Mouse (Mus musculus) intestine, postnatal 0 days (tissue): ENCODE data around the gene Desi1. TPM values are rescaled to one million over a fixed set of nuclear protein-coding genes. Genes with fewer than 3 reads are reported as not detected.

Experiments used
- ATAC-seq: fragments of 200-750 bp; cut with Nextera tagmentation; 2 replicates; pipeline ENCODE4 v1.8.0; 2017; ENCODE audit warnings: mild to moderate bottlenecking, moderate TSS enrichment, moderate library complexity
- H3K27ac ChIP-seq: fragments of 300-500 bp; sonication (generic); 2 replicates; pipeline ENCODE4 v1.5.1; 2014; ENCODE audit warnings: mild to moderate bottlenecking, low read depth, low read length, moderate library complexity
- H3K27me3 ChIP-seq: fragments of 300-500 bp; sonication (generic); replicated peaks from 2 replicates; pipeline ENCODE4 v1.6.1; 2014; ENCODE audit warnings: low read length, mixed read lengths; ENCODE audit not compliant: control insufficient read depth, insufficient read depth
- H3K36me3 ChIP-seq: fragments of 300-500 bp; sonication (generic); 2 replicates; pipeline ENCODE4 v1.6.1; 2014; ENCODE audit warnings: mild to moderate bottlenecking, moderate library complexity; ENCODE audit not compliant: control insufficient read depth, insufficient read depth
- H3K4me1 ChIP-seq: fragments of 300-500 bp; sonication (generic); replicated peaks from 2 replicates; pipeline ENCODE4 v1.6.1; 2014; ENCODE audit warnings: antibody characterized with exemption, low read length, mixed read lengths; ENCODE audit not compliant: control insufficient read depth, insufficient read depth
- H3K4me2 ChIP-seq: fragments of 300-500 bp; sonication (generic); replicated peaks from 2 replicates; pipeline ENCODE4 v1.6.1; 2014; ENCODE audit warnings: low read depth, mild to moderate bottlenecking, moderate library complexity
- H3K4me3 ChIP-seq: fragments of 300-500 bp; sonication (generic); 2 replicates; pipeline ENCODE4 v1.5.1; 2014; ENCODE audit warnings: low read depth, low read length
- H3K9ac ChIP-seq: fragments of 300-500 bp; sonication (generic); 2 replicates; pipeline ENCODE4 v1.6.1; 2014; ENCODE audit warnings: mild to moderate bottlenecking, low read depth, low read length
- H3K9me3 ChIP-seq: fragments of 300-500 bp; sonication (generic); 2 replicates; pipeline ENCODE4 v1.6.1; 2016; ENCODE audit warnings: mixed run types; ENCODE audit not compliant: control insufficient read depth
- CTCF ChIP-seq: sonication (generic); IDR thresholded peaks from 2 replicates; pipeline ENCODE4 v1.5.1; 2016; ENCODE audit warnings: low read depth, mild to moderate bottlenecking, control low read depth, antibody characterized with exemption, moderate library complexity
- WGBS: fragments of 180-500 bp; shearing (Covaris S2); extraction: QIAGEN DNeasy Blood & Tissue Kit; methylation state at CpG from one replicate; pipeline ENCODE4 v1.1.7; 2014; 5-methylcytosine and 5-hydroxymethylcytosine counted together
- polyA plus RNA-seq: library from polyadenylated mRNA; unstranded; fragments of >200 nt; fragmentation: Nextera tagmentation; extraction: Ambion mirVana; gene quantifications from 2 replicates; pipeline ENCODE4 v1.2.1, GENCODE M21; 2015

Gene Desi1
- polyA plus RNA-seq, 1 experiment from 2014 or later: 10.0 TPM

DNA sequence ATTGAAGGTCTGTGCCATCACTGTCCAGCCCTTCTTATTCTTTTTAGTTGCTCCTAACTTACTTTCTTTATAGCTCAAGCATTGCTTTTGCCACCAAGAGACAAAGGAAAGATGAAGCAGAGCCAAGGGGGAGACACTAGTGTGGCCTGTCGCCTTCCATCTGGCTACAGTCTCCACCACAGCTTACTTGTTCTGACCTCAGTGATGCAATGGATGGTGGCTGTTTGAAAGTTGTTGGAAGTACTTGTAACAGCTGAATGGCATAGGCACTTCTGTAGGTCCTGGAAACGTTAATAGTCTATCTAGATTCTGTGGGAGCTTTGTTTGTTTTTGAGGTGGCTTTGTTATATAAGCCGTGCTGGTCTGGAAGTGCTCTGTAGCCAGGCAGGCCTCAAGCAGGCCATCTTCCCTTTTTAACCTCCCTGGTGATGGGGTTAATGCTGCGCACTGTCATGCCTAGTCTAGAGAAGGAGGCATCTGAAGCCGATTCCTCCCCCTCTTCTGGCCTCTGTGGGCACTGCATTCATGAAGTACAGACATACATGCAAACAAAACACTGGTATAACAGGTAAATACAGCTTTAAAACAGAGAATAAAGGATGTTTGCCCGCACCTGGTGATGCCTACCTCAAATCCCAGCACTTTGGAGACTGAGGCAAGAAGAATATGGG is 9.6 kb downstream of the Desi1 start:
- Histone ChIP-seq H3K4me3 (no peak overlapping the region), H3K4me2 (no peak overlapping the region), H3K4me1 (no peaks in the 10 kb centered on the region), H3K36me3 (peaks cover 55% of the 10 kb centered on the region), H3K27ac (no peak overlapping the region), H3K9ac (no peak overlapping the region), H3K9me3 (no peaks in the 10 kb centered on the region), H3K27me3 (no peaks in the 10 kb centered on the region)
- no peak for ATAC-seq
- 86% methylated on average over 6 of the region's 6 CpGs for WGBS
- no peak; the same call in 1 of the 2 replicates for TF ChIP-seq CTCF

DNA sequence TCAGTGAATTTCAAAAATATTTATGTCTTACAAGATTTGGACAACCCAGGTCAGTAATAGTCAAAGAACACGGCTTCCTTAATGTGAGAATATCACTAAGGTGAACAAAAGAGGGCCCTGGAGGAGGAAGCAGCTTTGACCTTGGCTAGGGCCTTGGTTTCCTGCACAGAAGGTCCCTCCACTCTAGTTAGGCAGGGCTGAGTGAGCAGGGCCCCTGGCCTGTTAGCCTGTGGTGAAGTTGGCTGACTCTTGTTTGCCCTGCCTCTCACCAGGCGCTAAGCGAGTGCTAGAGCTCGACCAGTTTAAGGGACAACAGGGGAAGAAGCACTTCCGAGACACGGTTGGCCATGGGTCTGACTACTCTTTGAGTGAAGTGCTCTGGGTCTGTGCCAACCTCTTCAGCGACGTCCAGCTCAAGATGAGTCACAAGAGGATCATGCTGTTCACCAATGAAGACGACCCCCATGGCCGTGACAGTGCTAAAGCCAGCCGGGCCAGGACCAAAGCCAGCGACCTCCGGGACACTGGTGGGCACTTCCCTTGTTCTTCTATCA is 11.1 kb downstream of the Desi1 start:
- Histone ChIP-seq H3K4me3 (no peak overlapping the region), H3K9ac (no peak overlapping the region), H3K27me3 (no peaks in the 10 kb centered on the region), H3K36me3 (peaks cover 44% of the 10 kb centered on the region), H3K4me1 (no peaks in the 10 kb centered on the region), H3K27ac (no peak overlapping the region), H3K9me3 (no peaks in the 10 kb centered on the region), H3K4me2 (no peak overlapping the region)
- no peak for TF ChIP-seq CTCF
- WGBS: 79% methylated on average over 13 of the region's 13 CpGs
- ATAC-seq: no peak

DNA sequence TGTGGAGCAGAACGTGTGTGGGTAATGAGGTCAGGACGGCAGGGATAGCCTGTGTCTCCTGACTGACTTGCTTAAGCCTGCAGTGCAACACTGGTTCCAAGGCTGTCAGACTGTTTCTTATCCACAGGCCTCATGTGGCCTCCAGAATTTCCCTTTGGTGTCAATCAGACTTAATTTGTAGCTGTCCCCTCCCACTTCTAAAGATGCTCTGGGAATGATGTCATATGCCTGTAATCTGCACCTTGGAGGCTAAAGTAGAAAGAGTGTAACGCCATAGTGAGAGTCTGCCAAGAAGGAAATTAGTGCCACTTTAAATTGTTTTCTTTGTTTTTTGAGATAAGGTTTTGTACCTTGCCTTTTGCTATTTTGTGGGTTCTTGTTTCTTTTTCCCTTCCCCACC is 14.4 kb downstream of the Desi1 start:
- H3K27ac ChIP-seq: no peak overlapping the region
- no peaks in the 10 kb centered on the region for H3K9me3 ChIP-seq
- 72% methylated on average over 3 of the region's 3 CpGs for WGBS
- H3K4me3 ChIP-seq: no peak overlapping the region
- no peaks in the 10 kb centered on the region for H3K27me3 ChIP-seq
- H3K4me2 ChIP-seq: no peak overlapping the region
- no peak for ATAC-seq
- no peak for TF ChIP-seq CTCF
- H3K4me1 ChIP-seq: no peaks in the 10 kb centered on the region
- no peak overlapping the region for H3K9ac ChIP-seq
- H3K36me3 ChIP-seq: peaks cover 14% of the 10 kb centered on the region; the same call in 1 of the 2 replicates

DNA sequence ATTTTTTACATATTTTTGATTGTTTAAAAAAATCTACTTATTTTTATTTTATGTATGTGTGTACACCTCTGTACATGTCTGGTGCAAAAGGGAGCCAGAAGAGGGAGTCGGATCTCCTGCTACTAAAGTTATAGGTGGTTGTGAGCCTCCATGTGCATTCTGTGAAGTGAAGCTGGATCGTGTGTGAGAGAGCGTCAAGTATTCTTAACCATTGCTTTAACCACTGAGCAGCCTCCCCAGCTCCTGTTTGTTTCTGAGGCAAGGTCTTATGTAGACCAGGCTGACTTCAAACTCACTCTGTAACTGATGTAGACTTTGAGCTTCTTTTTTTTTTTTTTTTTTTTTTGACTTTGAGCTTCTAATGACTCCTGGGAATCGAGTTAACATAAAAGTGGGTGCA is 16.2 kb downstream of the Desi1 start:
- Histone ChIP-seq H3K4me3 (no peak overlapping the region), H3K27ac (no peak overlapping the region), H3K9ac (no peak overlapping the region), H3K4me2 (no peak overlapping the region), H3K9me3 (no peaks in the 10 kb centered on the region), H3K27me3 (no peaks in the 10 kb centered on the region), H3K4me1 (no peaks in the 10 kb centered on the region), H3K36me3 (peaks cover under 1% of the 10 kb centered on the region; the same call in 1 of the 2 replicates)
- no peak for ATAC-seq
- 0 out of 2 replicates have a peak, but pooled peaks have one; percentile 4 for TF ChIP-seq CTCF
- WGBS: 61% methylated on average over 4 of the region's 4 CpGs

DNA sequence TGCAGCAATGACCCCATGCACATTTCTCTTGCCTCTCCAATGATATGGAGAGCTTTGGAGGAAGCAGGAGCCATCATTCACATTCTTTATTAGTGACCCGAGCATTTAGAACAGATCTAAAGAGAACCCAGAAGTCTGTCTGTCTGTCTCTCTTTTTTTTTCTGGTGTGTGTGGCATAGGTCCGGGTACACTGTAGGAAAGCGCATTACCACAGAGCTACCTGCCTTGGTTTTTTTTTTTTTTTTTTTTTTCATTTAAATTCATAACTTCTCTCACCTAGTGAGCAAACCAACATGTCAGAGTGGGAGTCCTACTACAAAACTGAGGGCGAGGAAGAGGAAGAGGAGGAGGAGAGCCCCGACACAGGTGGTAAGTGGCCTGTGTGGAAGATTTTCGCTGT is 16.8 kb downstream of the Desi1 start:
- WGBS: 7% methylated on average over 6 of the region's 6 CpGs
- H3K9ac ChIP-seq: peak overlapping the region; percentile 76; the same call in 1 of the 2 replicates
- ATAC-seq: no peak
- H3K4me1 ChIP-seq: no peaks in the 10 kb centered on the region
- TF ChIP-seq CTCF: no peak
- H3K4me3 ChIP-seq: peak overlapping the region; percentile 89
- no peaks in the 10 kb centered on the region for H3K9me3 ChIP-seq
- H3K27me3 ChIP-seq: no peaks in the 10 kb centered on the region
- peak overlapping the region; percentile 96 for H3K4me2 ChIP-seq
- no peaks in the 10 kb centered on the region for H3K36me3 ChIP-seq
- H3K27ac ChIP-seq: peak overlapping the region; percentile 72; the same call in 1 of the 2 replicates

DNA sequence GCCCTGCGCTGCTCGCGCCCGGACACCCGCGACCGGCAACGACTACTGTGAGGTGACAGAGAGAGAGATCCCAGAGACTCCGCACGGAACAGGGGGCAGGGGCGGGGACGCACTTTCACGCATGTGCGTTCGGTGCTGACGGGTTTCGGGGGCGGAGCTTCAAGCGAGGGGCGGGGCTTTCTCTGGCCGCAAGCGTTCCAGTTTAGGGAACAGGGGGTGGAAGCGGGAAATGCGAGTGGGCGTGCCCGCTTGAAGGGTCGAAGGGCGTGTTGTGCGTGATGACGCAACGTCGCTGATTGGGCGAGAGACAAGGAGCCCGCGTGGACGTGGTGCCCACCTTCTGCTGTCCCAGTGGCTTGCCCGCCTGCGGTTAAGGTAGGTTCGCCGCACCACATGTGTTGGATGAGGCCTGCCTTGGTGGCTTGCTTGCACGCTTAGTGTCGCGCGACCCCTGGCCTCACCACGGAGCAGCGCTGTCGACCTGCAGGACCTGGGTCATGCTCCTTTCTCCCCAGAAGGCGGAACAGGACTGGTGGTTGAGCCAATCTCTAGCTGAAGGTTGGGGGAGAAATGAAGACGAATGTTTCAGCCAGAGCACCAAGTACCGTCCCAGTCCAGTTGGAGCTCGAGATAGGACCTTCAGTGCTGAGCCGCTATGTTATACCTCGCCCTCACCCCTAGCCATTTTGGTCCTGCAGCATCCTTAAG is 17.4 kb downstream of the Desi1 start:
- Histone ChIP-seq H3K4me3 (peak overlapping the region; percentile 89), H3K36me3 (no peaks in the 10 kb centered on the region), H3K9me3 (no peaks in the 10 kb centered on the region), H3K4me1 (no peaks in the 10 kb centered on the region), H3K4me2 (peak overlapping the region; percentile 96), H3K27me3 (no peaks in the 10 kb centered on the region), H3K27ac (peak overlapping the region; percentile 72), H3K9ac (peak overlapping the region; percentile 76)
- ATAC-seq: peak; percentile 89
- peak; percentile 47 for TF ChIP-seq CTCF
- under 1% methylated on average over 53 of the region's 53 CpGs for WGBS
